Mouse (Mus musculus) liver, adult 2 months (tissue): ENCODE results near the gene Kcnh2. TPM values are rescaled to one million over a fixed set of nuclear protein-coding genes. Genes with fewer than 3 reads are reported as not detected.
"Not testable (repeated sequence)": the region's sequence is repeated elsewhere in the genome, so short reads cannot be mapped to it uniquely, and the experiment has no call there.

ENCODE experiments used
- DNase-seq: peaks from one replicate; pipeline ENCODE4 v3.0.0-alpha.2; 2011; ENCODE audit warnings: low read depth, low spot score; ENCODE audit errors: extremely low read depth
- H3K27ac ChIP-seq: fragments of 200-500 bp; replicated peaks from 2 replicates; pipeline ENCODE4 v1.5.1; 2012; ENCODE audit warnings: low read depth, mild to moderate bottlenecking, control low read depth, inconsistent platforms, low read length; ENCODE audit not compliant: insufficient read depth
- H3K27me3 ChIP-seq: fragments of 200-500 bp; 2 replicates; pipeline ENCODE4 v1.6.1; 2012; ENCODE audit warnings: mild to moderate bottlenecking, moderate library complexity, low read length, inconsistent platforms; ENCODE audit not compliant: control insufficient read depth, insufficient read depth
- H3K36me3 ChIP-seq: fragments of 200-500 bp; 2 replicates; pipeline ENCODE4 v1.6.1; 2012; ENCODE audit warnings: low read length, inconsistent platforms; ENCODE audit not compliant: control insufficient read depth, insufficient read depth
- H3K4me1 ChIP-seq: fragments of 200-500 bp; 2 replicates; pipeline ENCODE4 v1.6.1; 2011; ENCODE audit warnings: low read length; ENCODE audit not compliant: control insufficient read depth, insufficient read depth
- H3K4me3 ChIP-seq: fragments of 200-500 bp; 2 replicates; pipeline ENCODE4 v1.5.1; 2011; ENCODE audit warnings: low read depth, mild to moderate bottlenecking, control low read depth, low read length, moderate library complexity; ENCODE audit not compliant: insufficient read depth
- H3K79me2 ChIP-seq: fragments of 200-500 bp; 2 replicates; pipeline ENCODE4 v1.6.1; 2012; ENCODE audit warnings: inconsistent platforms, mild to moderate bottlenecking, low read length, moderate library complexity; ENCODE audit not compliant: control insufficient read depth, insufficient read depth
- H3K9ac ChIP-seq: fragments of 200-500 bp; 2 replicates; pipeline ENCODE4 v1.6.1; 2012; ENCODE audit warnings: low read depth, mild to moderate bottlenecking, control low read depth, inconsistent platforms, low read length
- CTCF ChIP-seq: fragments of 200-500 bp; IDR thresholded peaks from 2 replicates; pipeline ENCODE4 v1.5.1; 2011; ENCODE audit warnings: low read depth, low read length, control low read depth
- POLR2A ChIP-seq: fragments of 200-500 bp; IDR thresholded peaks from 2 replicates; pipeline ENCODE4 v1.6.1; 2011; ENCODE audit warnings: low read length, control low read depth; ENCODE audit not compliant: insufficient read depth; ENCODE audit errors: extremely low read depth
- WGBS: fragments of 180-500 bp; shearing (Covaris S2); methylation state at CpG from one replicate; pipeline ENCODE4 v1.1.7; 2018; 5-methylcytosine and 5-hydroxymethylcytosine counted together
- polyA plus RNA-seq: library from polyadenylated mRNA; depleted of rRNA; stranded (reverse); fragments of >200 nt; gene quantifications from 2 replicates; pipeline ENCODE4 v1.2.3, GENCODE M21; 2012; rRNA removed
- total RNA-seq: library from RNA; depleted of rRNA; stranded (reverse); fragments of >200 nt; gene quantifications from 2 replicates; pipeline ENCODE4 v1.2.3, GENCODE M21; 2014; rRNA removed

The Kcnh2 gene
- total RNA-seq (0.13 TPM in 1 of 2 replicates, not detected in the other), polyA plus RNA-seq (0.21 TPM in 1 of 2 replicates, not detected in the other)

GRCm38 (mm10) chr5:24351278-24351677, at the start of gene Kcnh2:
Gene Kcnh2, minus strand, starts transcription at chr5:24351604.
- Histone ChIP-seq H3K9ac (no peak within 1 kb of the TSS), H3K27me3 (peaks cover 47% of the 10 kb centered on the region), H3K36me3 (no peaks in the 10 kb centered on the region), H3K79me2 (no peaks in the 10 kb centered on the region), H3K4me3 (peak within 1 kb of the TSS; percentile 18; the same call in 1 of the 2 replicates), H3K27ac (no peak within 1 kb of the TSS), H3K4me1 (peaks cover 8% of the 10 kb centered on the region)
- WGBS = 3% methylated on average over 50 of the region's 53 CpGs
- TF ChIP-seq POLR2A = no peak
- no peak for TF ChIP-seq CTCF
- DNase-seq = no peak

GRCm38 (mm10) chr5:24400362-24400761, 49.0 kb upstream of the Kcnh2 start:
- H3K4me1 ChIP-seq = no peaks in the 10 kb centered on the region
- H3K79me2 ChIP-seq = peaks cover 2% of the 10 kb centered on the region; the same call in 1 of the 2 replicates
- no peak for TF ChIP-seq POLR2A
- TF ChIP-seq CTCF = no peak
- DNase-seq = no peak
- WGBS = 95% methylated on average over 11 of the region's 11 CpGs
- H3K4me3 ChIP-seq = no peak overlapping the region
- peaks cover 2% of the 10 kb centered on the region; the same call in 1 of the 2 replicates for H3K36me3 ChIP-seq
- no peaks in the 10 kb centered on the region for H3K27me3 ChIP-seq
- H3K9ac ChIP-seq = no peak overlapping the region
- H3K27ac ChIP-seq = no peak overlapping the region

- H3K36me3 ChIP-seq = peaks cover 2% of the 10 kb centered on the region; the same call in 1 of the 2 replicates
- no peak overlapping the region for H3K4me3 ChIP-seq
- no peak overlapping the region for H3K27ac ChIP-seq
- H3K4me1 ChIP-seq = no peaks in the 10 kb centered on the region
- peaks cover 2% of the 10 kb centered on the region; the same call in 1 of the 2 replicates for H3K79me2 ChIP-seq
- 91% methylated on average over 10 of the region's 10 CpGs for WGBS
- no peak for TF ChIP-seq CTCF
- TF ChIP-seq POLR2A = no peak
- DNase-seq = no peak
- H3K27me3 ChIP-seq = no peaks in the 10 kb centered on the region
- no peak overlapping the region for H3K9ac ChIP-seq
These were observed 48.3 kb upstream of the Kcnh2 start for GRCm38 (mm10) chr5:24399686-24400085.

GRCm38 (mm10) chr5:24396254-24396653, 44.9 kb upstream of the Kcnh2 start:
- H3K36me3 ChIP-seq, H3K79me2 ChIP-seq, H3K27me3 ChIP-seq, H3K9ac ChIP-seq, DNase-seq, H3K4me3 ChIP-seq, H3K4me1 ChIP-seq, H3K27ac ChIP-seq: not testable (repeated sequence)
- WGBS = 67% methylated on average over 6 of the region's 6 CpGs

GRCm38 (mm10) chr5:24394165-24394894, 42.9 kb upstream of the Kcnh2 start:
- Histone ChIP-seq H3K4me3 (peak overlapping the region; percentile 64), H3K27me3 (no peaks in the 10 kb centered on the region), H3K79me2 (peaks cover 2% of the 10 kb centered on the region; the same call in 1 of the 2 replicates), H3K36me3 (no peaks in the 10 kb centered on the region), H3K9ac (peak overlapping the region; percentile 78), H3K27ac (peak overlapping the region; percentile 94), H3K4me1 (peaks cover 2% of the 10 kb centered on the region; the same call in 1 of the 2 replicates)
- DNase-seq = peak; percentile 99
- peak; percentile 87 for TF ChIP-seq CTCF
- 0 out of 2 replicates have a peak, but pooled peaks have one; percentile 5 for TF ChIP-seq POLR2A
- under 1% methylated on average over 36 of the region's 36 CpGs for WGBS
